Mouse (Mus musculus) E14TG2a.4 (cell line): ENCODE measurements around the gene Fscn3.

ENCODE experiments used
- CTCF ChIP-seq: conservative IDR thresholded peaks from 2 replicates; pipeline ENCODE4 v1.5.1; 2014; ENCODE audit warnings: low read length
- POU5F1 ChIP-seq: IDR thresholded peaks from 2 replicates; pipeline ENCODE4 v1.6.1; 2014; ENCODE audit warnings: low read length, borderline replicate concordance

GRCm38 (mm10) chr6:28449253-28449652 lies 21.7 kb downstream of the Fscn3 start, which contains the start of gene Pax4:
- TF ChIP-seq CTCF (no peak), POU5F1 (no peak)
